Mouse (Mus musculus) fat pad, adult 2 months (tissue): ENCODE results near the gene Aifm3.

Experiments
- DNase-seq: peaks from one replicate; pipeline ENCODE4 v3.0.0-alpha.2; 2011; ENCODE audit warnings: low read depth, low spot score; ENCODE audit errors: extremely low read depth

The Aifm3 gene

DNA sequence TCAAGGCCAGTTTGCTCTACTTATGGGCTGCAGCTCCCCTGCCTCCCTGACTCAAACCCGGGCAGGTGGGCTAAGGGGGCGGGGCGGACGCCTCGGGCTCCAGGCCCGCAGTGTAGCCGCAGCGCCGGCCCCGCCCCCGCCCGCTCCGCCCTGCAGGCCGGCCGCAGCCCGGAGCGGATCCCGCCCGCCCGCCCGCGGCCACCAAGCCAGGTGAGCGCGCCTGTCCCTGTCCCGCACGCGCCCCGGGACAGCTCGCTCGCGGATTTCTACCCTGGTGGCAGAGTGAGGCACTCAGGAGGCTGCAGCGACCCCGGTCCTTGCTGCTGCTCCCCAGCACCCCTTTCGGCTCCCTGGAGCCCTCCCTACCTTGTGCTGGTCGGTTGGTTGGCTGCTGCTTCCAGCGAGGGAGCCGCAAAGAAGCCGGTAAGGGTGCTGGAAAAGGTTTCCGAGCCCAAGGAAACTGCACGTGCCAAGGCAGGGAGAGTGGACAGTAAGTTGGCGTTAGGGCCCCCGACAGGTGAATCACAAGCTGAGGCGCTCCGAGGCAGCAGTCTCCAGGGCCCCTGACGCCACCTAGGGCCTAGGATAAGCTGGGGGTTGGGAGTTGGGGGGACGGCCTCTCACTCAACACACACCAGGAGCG lies at the start of gene Aifm3:
TSS of gene Aifm3 (plus strand) at position 143 of the 643 bp plus-strand sequence.
- no peak for DNase-seq

DNA sequence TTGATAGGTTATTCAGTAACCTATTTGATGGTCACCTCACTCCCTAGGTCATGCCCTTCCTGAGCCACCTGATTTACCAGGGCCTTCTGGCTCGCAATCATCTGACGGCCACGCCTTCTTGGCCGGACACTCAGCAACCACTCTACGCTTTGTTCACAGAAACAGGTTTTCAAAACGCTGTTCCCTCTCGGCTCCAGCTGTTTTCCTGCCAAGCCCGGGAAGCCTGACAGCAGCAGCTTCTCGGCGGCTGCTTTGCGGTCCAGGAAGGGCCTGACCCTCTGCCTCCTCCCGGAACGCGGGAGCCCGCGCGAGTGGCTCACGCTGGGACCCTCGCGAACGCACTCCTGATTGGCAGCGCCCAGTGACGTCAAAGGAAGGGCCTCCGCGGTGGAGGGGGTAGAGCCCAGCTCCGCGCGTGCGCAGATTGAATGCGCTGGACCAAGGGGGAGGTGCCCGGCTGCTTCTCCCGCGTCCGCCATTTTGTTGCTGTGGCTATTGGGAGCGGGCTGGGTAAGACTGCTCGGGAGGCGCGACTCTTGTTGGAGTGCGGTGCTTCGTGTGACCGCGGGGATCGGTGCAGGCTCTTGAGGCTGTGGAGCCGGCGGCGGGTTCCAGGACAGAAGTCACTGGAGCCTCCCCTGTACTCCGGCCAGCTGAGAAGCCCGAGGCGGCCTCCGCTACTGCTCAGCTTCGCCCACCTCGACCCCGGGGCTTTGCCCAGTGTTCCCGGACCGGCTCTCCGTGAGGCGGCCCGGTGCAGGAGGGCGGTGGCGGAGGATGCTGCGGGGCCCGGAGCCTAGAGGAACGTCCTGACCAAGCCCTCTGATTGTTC lies 37.7 kb upstream of the Aifm3 start, which contains the start of gene Crkl:
TSS of gene Crkl (plus strand) at position 447 of the 832 bp plus-strand sequence.
- no peak for DNase-seq

DNA sequence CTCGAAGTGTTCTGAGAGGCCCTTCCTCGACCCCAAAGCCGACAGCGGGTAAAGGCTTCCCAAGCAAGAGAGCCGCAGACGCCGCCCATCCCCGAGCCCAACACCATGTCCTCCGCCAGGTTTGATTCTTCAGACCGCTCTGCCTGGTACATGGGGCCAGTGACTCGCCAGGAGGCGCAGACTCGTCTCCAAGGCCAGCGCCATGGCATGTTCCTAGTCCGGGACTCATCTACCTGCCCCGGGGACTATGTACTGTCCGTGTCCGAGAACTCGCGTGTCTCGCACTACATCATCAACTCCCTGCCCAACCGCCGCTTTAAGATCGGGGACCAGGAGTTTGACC lies 37.1 kb upstream of the Aifm3 start:
- DNase-seq, result no peak

DNA sequence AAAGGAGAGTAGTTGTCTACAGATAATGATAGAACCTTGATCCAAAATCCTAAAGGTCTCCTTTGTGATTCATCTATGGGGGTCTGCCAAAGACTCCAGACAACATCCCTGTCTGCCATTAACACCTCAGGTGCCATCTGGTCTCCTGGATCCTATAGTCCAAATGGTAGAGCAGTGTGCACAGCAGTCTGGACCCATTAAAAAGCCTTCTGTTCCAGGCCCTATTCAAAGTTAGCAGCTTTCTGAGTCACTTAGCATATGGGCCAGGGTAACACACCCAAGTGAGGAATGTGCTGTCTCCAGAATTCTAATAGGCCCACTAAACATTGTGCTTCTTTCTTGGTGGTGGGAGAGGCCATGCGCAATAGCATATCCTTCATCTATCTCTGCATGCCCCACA lies 32.5 kb upstream of the Aifm3 start:
- DNase-seq, result no peak

DNA sequence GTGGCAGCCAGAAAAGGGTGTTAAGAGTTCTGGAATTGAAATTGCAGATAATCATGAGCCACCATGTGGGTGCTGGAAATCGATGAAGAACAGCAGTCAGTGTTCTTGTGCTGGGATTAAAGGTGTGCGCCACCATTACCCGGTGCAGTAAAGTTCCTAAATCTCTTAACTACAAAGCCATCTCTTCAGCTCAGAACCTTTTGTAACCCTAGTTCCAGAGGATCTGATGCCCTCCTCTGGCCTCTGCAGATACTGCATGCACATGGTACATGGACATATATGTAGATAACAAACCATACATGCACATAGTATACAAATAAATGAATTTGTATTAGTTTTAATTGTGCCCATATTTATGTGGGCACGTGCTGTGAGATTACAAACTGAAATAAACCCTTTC lies 29.2 kb upstream of the Aifm3 start:
- DNase-seq, result peak; percentile 19

DNA sequence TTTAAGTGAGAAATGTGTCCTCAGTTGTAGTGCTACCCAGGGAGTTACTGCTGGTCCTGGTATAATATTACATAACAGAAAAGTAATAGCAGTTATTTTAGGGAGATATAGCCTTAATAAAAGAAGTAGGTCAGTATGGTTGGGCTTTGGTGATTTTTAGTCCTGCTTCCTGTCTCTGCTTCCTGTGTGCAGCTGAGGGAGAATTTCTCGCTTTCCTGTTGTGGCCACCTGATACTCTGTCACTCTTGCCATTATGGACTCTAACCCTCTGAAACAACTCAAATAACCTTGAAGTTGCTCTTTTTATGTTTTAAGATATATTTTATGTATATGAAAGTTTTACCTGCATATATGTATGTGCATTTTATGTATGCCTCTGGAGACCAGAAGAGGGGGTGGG lies 27.8 kb upstream of the Aifm3 start:
- no peak for DNase-seq

DNA sequence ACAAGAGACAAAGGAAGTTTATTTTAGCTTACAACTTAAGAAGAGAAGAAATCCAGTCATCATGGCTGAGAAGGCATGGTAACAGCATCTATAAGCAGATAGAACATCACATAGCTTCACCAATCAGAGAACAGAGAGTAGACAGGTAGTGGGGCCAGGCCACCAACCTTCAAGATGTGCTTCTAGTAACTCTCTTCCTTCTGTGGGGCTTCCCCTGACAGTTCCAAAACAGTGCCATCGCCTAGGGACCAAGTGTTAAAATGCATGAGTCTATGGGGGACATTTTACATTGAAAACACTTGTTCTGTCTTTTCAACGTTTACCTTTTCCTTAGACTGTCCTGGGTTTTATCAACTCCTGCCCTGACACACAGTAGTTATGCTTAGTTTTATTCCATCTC lies 26.2 kb upstream of the Aifm3 start:
- DNase-seq, result no peak

DNA sequence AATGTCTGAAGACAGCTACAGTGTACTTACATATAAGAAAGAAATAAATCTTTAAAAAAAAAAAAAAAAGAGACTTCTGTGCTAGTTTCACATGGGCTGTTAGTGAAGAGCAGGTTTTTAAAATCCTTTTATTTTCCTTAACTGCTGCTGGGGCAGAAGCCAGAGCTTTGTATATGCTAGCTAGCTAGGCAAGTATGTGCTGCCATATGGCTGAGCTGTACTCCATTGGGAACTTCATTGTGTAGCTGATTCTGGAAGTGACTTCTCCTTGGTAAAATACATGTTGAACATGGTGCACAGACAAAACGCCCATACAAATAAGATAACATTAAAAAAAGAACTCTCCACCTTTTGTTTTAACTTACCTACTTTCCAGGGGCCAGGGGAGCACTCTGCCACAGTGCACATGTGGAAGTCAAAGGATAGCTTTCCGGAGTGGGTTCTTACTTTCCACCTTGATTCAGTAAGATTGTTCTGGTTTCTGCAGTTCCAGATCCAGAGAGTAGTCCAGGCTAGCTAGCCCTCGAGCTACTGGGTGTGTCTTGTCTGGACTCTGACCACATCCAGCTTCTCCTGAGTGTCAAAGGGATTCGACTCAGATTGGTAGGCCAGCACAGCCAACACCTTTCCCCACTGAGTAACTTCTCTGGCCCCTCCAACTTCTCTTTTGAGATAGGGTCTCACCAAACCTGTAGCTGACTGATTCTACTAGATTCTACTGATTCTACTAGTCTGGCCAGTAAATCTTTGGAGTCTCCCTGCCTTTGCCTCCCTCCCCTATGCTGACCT lies 22.3 kb upstream of the Aifm3 start:
- DNase-seq, result no peak

DNA sequence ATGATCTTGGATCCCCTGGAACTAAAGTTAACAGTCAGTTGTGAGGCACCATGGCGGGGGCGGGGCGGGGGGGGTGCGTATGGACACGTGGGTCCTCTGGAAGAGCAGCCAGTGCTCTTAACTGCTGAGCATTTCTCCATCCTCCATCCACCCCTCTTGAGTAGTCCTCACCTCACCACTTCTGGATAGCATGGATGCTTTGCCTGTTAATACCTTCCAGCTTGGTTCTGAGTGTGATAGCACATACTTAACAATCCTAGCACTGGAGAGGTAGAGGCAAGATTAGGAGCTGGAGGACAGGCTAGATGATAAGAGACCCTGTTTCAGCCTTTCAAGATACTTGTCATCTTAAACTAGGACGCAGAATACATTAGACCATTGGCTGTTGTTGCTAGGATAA lies 16.9 kb upstream of the Aifm3 start:
- DNase-seq, result no peak

DNA sequence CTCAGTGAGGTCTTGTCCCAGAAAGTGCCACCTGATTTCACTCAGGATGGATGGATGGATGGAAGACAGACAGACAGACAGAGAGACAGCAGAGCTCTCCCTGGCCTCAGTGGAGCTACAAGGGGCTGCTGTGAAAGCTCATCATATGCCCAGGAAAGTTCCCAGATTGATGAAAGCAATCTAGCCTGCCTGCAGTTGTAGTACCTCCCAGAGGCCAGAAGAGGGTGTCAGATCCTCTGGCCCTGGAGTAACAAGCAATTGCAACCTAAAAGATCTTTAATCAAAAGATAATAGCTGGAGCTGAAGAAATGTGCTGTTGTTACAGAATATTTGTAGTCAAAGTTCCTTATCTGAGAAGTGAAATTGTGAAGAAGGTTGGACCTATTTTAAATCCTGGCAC lies 15.3 kb upstream of the Aifm3 start:
- DNase-seq, result no peak

DNA sequence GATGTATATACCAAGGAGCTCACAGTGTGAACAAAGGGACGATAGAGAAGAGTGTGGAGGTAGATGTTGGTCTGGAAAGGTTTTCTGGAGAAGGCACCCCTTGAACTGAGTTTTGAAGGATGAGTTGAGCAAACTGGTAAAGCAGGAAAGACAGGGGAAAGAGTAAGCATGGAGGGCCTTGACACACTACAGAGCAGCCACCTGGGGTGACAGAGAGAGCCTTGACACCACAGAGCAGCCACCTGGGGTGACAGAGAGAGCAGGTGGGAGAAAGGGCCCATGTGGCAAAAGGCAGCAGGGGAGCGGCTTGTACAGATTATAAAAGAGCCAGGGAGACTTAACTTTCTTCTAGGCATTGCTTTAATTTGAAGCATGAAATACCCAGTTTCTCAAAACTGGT lies 14.7 kb upstream of the Aifm3 start:
- DNase-seq, result no peak

DNA sequence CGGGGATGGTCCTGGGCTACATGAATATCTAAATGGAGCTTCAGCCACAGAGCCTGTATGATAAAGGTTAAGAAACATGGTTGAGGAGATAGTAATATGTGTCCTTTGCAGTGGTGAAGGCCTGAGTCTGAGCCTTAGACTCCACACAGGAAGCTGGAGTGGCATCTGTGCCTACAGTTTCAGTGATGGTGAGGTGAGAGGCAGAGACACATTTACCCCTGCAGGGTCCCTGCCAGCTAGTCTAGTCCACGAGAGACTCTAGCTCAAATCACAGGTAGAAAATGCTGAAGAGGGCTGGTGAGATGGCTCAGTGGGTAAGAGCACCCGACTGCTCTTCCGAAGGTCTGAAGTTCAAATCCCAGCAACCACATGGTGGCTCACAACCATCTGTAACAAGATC lies 14.1 kb upstream of the Aifm3 start:
- no peak for DNase-seq

DNA sequence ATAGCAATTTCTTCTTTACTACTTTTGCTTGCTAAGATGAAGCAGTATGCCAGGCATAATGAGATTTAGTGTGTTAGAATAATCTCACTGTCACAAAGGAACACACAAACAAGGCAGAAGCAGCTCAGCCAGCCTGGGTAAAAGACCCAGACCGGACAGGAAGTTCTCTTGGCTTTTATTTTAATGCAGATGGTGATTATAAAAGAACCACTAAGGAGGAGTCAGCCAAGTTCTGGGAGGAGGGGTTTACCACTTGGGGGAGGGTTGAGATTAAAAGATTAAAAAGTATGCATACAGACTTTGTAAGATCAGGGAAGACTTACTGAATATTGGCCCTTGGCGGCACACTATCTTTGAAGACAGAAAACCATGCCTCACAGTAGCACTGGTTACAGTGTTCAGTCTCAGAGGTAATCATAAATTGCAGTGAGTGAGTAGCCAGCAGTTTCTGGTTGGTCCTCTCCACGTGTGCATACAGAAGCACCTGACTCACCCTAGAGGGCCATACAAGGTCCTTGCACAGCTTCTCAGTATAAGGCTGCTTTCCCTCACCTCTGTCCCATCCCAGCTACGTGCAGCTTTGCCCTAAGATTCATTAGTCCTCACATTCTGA lies 11.0 kb upstream of the Aifm3 start:
- DNase-seq, result no peak

DNA sequence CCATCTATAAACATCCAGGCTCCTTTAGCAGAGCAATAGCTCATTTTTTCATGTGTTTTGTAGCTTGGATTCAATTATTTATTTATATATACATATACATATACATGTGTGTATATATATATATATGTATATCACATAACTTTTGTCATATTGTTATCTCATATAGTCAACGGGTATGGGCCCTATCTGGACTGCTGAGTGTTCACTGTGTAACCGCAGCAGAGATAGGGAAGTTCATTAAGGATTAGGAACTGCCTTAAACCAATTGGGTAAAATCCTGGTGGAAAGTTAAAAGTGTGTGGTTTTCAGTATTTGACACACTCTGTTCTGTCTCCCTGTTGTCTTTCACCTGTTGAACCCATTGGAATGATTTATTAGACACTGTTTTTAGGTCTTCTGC lies 7.9 kb upstream of the Aifm3 start:
- DNase-seq, result no peak

DNA sequence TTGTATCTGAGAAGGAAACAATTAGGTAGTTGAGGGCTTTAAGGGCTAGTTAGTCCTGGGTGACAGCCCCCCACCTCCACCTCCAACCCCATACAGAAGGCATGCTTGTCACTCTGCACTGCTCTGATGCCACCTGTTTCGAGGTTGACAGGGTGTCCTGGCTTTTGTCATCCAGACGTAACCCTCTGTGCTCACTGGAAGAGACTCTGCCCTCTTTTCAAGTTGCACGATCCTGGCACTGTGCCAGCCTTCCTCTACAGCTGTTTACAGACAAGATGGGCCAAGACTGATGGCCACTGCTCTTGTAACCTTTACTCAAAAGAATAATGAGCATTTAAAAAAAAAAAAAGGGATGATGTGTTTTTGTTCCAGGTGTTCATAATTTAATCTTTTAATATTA lies 2.9 kb upstream of the Aifm3 start:
- no peak for DNase-seq

DNA sequence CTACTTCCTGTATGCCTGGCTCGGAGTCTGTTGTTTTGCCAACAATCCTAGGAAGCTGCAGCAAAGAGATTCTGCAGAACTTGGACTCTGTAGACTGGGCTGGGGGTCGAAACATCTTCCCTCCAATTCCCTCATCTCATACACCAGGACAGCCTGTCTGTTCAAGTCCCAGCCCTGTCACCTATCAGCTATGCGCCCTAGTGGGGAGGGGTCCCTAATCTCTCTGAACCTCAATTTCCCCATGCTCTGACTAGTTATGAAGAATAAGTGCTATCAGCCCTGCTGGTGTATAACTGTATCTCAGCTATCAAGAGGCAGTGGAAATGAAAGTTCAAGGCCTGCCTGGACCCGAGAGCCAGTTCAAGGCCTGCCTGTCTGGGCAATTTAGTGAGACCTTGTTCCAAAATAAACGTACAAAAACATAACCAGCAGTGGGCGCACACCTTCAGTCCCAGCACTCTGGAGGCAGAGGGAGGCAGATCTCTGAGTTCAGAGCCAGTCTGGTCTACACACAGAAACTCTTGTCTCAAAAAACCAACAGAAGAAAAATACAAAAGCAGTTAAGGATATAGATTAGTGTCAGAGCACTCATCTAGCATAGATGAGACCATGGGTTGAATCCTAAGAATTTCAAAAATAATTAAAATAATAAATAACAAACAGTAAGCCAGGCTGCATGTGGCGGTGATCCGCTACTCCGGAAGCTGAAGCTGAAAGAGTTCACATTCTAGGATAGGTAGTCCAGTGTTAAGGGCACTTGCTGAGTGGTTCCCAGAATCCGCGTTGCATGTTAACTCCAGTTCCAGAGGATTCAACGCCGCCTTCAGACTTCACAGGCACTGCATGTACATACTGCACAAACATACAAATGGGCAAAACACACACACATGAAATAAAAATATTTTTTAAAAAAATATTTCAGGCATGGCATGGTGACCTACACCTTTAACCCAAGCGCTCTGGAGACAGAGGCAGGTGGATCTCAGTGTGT lies 638 bp upstream of the Aifm3 start:
- DNase-seq, result no peak

DNA sequence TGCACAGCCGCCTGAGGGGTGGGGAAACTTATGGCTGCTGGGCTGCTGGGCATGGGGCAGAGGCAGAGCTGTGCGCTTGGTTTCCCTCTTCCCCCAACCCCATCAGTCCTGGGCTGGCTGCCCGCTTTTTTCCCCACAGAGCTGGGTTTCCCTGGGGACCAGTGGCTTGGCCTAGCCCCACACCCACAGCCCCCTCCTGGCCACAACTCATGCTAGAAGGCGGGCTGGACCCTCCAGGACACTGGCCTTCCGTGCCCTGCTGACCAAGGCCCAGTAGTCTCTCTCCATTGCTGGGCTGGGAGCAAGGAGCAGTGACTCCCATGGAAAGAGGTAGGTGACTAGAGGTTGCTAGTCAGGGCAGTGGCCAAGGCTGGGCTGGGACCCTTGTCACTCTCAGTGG lies 1.7 kb downstream of the Aifm3 start:
- no peak for DNase-seq

DNA sequence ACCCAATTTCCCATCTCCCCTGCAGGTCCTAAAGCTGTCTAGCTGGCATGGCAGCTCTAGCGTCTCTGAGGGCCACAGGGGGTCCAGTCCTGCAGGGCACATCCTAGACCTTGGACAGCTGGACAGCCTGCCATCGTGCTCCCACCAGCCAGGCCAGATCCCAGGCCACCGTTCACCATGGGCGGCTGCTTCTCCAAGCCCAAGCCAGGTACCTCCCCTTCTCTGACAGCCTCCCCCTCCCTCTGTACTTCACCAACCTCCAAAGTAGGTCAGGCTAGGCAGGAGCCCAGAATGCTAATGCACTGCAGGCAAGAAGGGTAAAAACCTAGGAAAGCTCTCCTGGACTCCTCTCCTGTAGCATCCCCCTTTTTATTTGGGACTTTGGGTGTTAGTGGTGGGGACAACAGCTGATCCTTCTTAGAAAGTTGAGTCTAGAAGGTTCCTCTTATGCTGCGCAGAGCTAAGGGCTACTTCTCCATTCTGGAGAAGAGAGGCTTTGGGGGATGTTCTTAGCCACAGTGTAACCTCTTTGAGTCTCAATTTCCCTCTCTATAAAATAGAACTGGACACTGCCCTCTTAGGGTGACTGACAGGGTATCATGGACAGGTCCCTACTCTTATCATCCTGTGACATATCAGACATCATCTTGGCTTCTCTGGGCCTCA lies 2.6 kb downstream of the Aifm3 start:
- no peak for DNase-seq

DNA sequence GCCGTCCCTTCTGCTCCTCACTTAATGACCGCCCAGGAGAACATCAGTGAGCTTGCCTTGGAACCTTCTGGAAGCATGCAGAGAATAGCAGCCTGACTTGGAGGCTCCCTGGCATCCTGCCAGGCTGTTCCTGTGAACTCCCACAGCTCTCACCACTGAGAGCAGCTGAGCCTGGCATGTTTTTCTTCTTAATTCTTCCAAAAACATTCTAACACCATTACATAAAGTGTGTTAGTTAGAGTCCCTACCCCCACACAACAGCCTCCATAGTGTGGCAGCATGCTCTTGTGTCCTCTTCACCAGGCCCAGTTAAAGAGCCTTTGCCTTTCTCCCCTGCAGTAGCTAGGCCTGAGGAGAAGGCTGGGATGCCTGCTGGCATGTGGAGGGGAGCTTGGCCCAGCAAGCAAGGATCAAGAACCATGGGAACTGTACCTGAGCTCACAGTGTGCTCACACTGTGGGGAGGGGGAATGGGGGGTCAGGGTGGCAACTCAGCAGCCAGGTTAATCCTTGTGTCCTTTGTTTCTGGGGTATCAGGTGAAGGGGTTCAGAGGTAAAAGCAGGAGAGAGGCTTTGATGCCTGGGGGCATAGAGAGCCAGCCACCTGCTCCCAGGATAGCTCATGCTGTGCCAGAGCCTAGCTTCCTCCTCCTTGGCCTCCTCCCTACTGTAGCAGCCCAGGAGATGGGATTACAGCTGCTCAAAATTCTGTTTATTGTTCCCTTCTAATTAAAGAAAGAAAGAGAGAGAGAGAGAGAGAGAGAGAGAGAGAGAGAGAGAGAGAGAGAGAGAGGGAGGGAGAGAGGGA lies 7.3 kb downstream of the Aifm3 start:
- no peak for DNase-seq
